Mouse (Mus musculus) C2C12 (cell line): ENCODE results near the gene Inpp5e.

Experiments used
- CTCF ChIP-seq: IDR thresholded peaks from one replicate; pipeline ENCODE4 v1.5.1; 2011; ENCODE audit not compliant: control insufficient read depth, insufficient read depth, insufficient read length
- MAX ChIP-seq: IDR thresholded peaks from one replicate; pipeline ENCODE4 v1.6.1; 2011; ENCODE audit warnings: mild to moderate bottlenecking, control low read depth
- MYOD1 ChIP-seq: IDR thresholded peaks from one replicate; pipeline ENCODE4 v1.6.1; 2011; ENCODE audit warnings: low read depth; ENCODE audit not compliant: control insufficient read depth, insufficient read length

- TF ChIP-seq CTCF (no peak), MYOD1 (no peak), MAX (no peak)
Measured at GRCm38 (mm10) chr2:26360772-26361171, 48.2 kb downstream of the Inpp5e start, which contains the start of gene Card9.
